Mouse (Mus musculus) intestine, postnatal 0 days (tissue): Measurements from ENCODE around the gene Nop9. TPM values are rescaled to one million over a fixed set of nuclear protein-coding genes. Genes with fewer than 3 reads are reported as not detected.
A peak's percentile ranks its signal among the peaks of the same experiment; 100 is the strongest.

Source experiments
- ATAC-seq: fragments of 200-750 bp; cut with Nextera tagmentation; 2 replicates; pipeline ENCODE4 v1.8.0; 2017; ENCODE audit warnings: mild to moderate bottlenecking, moderate TSS enrichment, moderate library complexity
- H3K27ac ChIP-seq: fragments of 300-500 bp; sonication (generic); 2 replicates; pipeline ENCODE4 v1.5.1; 2014; ENCODE audit warnings: mild to moderate bottlenecking, low read depth, low read length, moderate library complexity
- H3K27me3 ChIP-seq: fragments of 300-500 bp; sonication (generic); replicated peaks from 2 replicates; pipeline ENCODE4 v1.6.1; 2014; ENCODE audit warnings: low read length, mixed read lengths; ENCODE audit not compliant: control insufficient read depth, insufficient read depth
- H3K36me3 ChIP-seq: fragments of 300-500 bp; sonication (generic); 2 replicates; pipeline ENCODE4 v1.6.1; 2014; ENCODE audit warnings: mild to moderate bottlenecking, moderate library complexity; ENCODE audit not compliant: control insufficient read depth, insufficient read depth
- H3K4me1 ChIP-seq: fragments of 300-500 bp; sonication (generic); replicated peaks from 2 replicates; pipeline ENCODE4 v1.6.1; 2014; ENCODE audit warnings: antibody characterized with exemption, low read length, mixed read lengths; ENCODE audit not compliant: control insufficient read depth, insufficient read depth
- H3K4me2 ChIP-seq: fragments of 300-500 bp; sonication (generic); replicated peaks from 2 replicates; pipeline ENCODE4 v1.6.1; 2014; ENCODE audit warnings: low read depth, mild to moderate bottlenecking, moderate library complexity
- H3K4me3 ChIP-seq: fragments of 300-500 bp; sonication (generic); 2 replicates; pipeline ENCODE4 v1.5.1; 2014; ENCODE audit warnings: low read depth, low read length
- H3K9ac ChIP-seq: fragments of 300-500 bp; sonication (generic); 2 replicates; pipeline ENCODE4 v1.6.1; 2014; ENCODE audit warnings: mild to moderate bottlenecking, low read depth, low read length
- H3K9me3 ChIP-seq: fragments of 300-500 bp; sonication (generic); 2 replicates; pipeline ENCODE4 v1.6.1; 2016; ENCODE audit warnings: mixed run types; ENCODE audit not compliant: control insufficient read depth
- CTCF ChIP-seq: sonication (generic); IDR thresholded peaks from 2 replicates; pipeline ENCODE4 v1.5.1; 2016; ENCODE audit warnings: low read depth, mild to moderate bottlenecking, control low read depth, antibody characterized with exemption, moderate library complexity
- WGBS: fragments of 180-500 bp; shearing (Covaris S2); extraction: QIAGEN DNeasy Blood & Tissue Kit; methylation state at CpG from one replicate; pipeline ENCODE4 v1.1.7; 2014; 5-methylcytosine and 5-hydroxymethylcytosine counted together
- polyA plus RNA-seq: library from polyadenylated mRNA; unstranded; fragments of >200 nt; fragmentation: Nextera tagmentation; extraction: Ambion mirVana; gene quantifications from 2 replicates; pipeline ENCODE4 v1.2.1, GENCODE M21; 2015

The Nop9 gene
- polyA plus RNA-seq, 1 experiment from 2014 or later, result 14.4 TPM

DNA sequence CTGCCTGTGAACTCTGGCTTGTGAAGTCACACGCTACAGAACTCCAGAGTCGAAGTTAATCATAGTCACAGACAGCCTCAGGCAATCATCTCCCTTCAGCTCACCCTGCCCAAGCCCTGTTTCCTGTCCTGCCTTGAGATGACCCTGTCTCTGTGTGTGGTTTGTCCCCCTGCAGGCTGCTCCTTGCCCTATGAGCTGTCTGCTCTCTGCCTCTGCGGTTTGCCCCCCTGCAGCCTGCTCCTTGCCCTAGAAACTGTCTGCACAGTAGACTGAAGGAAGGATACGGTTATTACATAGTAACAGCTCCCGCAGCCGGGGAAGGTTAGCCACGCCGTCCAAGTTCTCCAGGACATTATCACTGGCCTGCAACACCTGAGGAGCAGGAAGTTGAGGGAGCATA, 28.6 kb upstream of the Nop9 start:
- no peak overlapping the region for H3K9ac ChIP-seq
- H3K4me3 ChIP-seq, result no peak overlapping the region
- no peaks in the 10 kb centered on the region for H3K9me3 ChIP-seq
- TF ChIP-seq CTCF, result no peak
- peaks cover 38% of the 10 kb centered on the region for H3K36me3 ChIP-seq
- H3K4me1 ChIP-seq, result no peaks in the 10 kb centered on the region; the same call in 1 of the 2 replicates
- H3K27me3 ChIP-seq, result no peaks in the 10 kb centered on the region
- 70% methylated on average over 8 of the region's 8 CpGs for WGBS
- no peak for ATAC-seq
- no peak overlapping the region for H3K27ac ChIP-seq
- H3K4me2 ChIP-seq, result no peak overlapping the region

GRCm38 (mm10) chr14:55719737-55720136, 25.8 kb upstream of the Nop9 start:
- 87% methylated on average over 6 of the region's 6 CpGs for WGBS
- H3K9ac ChIP-seq, result no peak overlapping the region

DNA sequence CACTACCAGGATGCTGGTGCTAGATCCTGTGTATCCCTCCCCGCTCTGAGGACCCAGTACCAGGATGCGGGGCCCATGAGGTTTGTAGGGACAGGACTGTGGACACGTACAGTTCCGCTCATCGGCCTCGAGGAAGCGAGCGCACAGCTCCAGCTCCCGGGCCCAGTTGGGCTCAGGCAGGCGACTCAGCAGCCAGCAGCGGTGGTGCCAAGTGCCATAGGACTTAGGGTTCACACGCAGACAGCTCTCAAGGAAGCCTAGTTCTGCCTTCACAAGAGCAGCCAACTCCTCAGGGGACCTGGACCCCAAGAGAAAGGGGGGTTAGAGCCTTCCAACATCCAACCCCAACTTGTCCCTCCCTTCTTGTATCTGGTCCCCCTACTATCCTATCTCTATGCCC, 24.8 kb upstream of the Nop9 start:
- no peaks in the 10 kb centered on the region for H3K4me1 ChIP-seq
- no peak overlapping the region for H3K4me3 ChIP-seq
- WGBS, result 90% methylated on average over 12 of the region's 12 CpGs
- no peak for ATAC-seq
- no peaks in the 10 kb centered on the region for H3K27me3 ChIP-seq
- H3K9ac ChIP-seq, result no peak overlapping the region
- peaks cover 38% of the 10 kb centered on the region for H3K36me3 ChIP-seq
- H3K4me2 ChIP-seq, result no peak overlapping the region
- no peak overlapping the region for H3K27ac ChIP-seq
- H3K9me3 ChIP-seq, result no peaks in the 10 kb centered on the region
- no peak for TF ChIP-seq CTCF

More at GRCm38 (mm10) chr14:55719737-55720136, 25.8 kb upstream of the Nop9 start:
- Histone ChIP-seq H3K36me3 (peaks cover 38% of the 10 kb centered on the region), H3K9me3 (no peaks in the 10 kb centered on the region), H3K4me1 (no peaks in the 10 kb centered on the region), H3K27ac (no peak overlapping the region), H3K27me3 (no peaks in the 10 kb centered on the region), H3K4me2 (no peak overlapping the region), H3K4me3 (no peak overlapping the region)
- ATAC-seq, result no peak
- no peak for TF ChIP-seq CTCF

DNA sequence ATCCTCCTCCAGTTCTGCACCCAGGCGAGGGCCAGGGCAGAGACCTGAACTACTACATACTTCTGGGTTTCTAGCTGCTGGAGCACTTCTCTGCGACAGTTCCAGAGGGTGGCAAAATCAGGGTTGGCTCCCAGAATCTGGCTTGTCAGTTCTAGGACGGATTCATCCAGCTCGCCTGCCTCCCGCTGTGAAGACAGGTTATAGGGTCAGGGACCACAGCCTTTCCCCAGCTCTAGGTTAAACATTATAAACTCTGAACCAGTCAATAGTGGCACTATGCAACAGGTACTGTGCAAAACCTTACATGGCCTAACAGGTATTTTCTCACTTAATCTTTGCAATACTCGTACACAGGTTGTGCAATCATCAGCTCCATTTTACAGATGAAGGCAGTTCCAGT, 24.4 kb upstream of the Nop9 start:
- H3K4me2 ChIP-seq, result peak overlapping the region; percentile 86
- H3K4me1 ChIP-seq, result no peaks in the 10 kb centered on the region
- peak overlapping the region; percentile 66; the same call in 1 of the 2 replicates for H3K9ac ChIP-seq
- H3K9me3 ChIP-seq, result no peaks in the 10 kb centered on the region
- no peak overlapping the region for H3K27ac ChIP-seq
- TF ChIP-seq CTCF, result no peak
- 71% methylated on average over 6 of the region's 6 CpGs for WGBS
- ATAC-seq, result no peak
- H3K4me3 ChIP-seq, result peak overlapping the region; percentile 78
- H3K27me3 ChIP-seq, result no peaks in the 10 kb centered on the region
- peaks cover 37% of the 10 kb centered on the region for H3K36me3 ChIP-seq

- Histone ChIP-seq H3K27me3 (no peaks in the 10 kb centered on the region), H3K27ac (peak within 1 kb of the TSS; percentile 89), H3K4me1 (no peaks in the 10 kb centered on the region), H3K9me3 (no peaks in the 10 kb centered on the region), H3K4me3 (peak within 1 kb of the TSS; percentile 78), H3K36me3 (peaks cover 32% of the 10 kb centered on the region), H3K9ac (peak within 1 kb of the TSS; percentile 66), H3K4me2 (peak within 1 kb of the TSS; percentile 86)
- ATAC-seq, result peak; percentile 96
- TF ChIP-seq CTCF, result peak; percentile 98
- WGBS, result under 1% methylated on average over 47 of the region's 50 CpGs
Observed at GRCm38 (mm10) chr14:55721700-55722437, 23.6 kb upstream of the Nop9 start, which contains the start of gene Rabggta. TSS of gene Rabggta (minus strand) at chr14:55722263.

DNA sequence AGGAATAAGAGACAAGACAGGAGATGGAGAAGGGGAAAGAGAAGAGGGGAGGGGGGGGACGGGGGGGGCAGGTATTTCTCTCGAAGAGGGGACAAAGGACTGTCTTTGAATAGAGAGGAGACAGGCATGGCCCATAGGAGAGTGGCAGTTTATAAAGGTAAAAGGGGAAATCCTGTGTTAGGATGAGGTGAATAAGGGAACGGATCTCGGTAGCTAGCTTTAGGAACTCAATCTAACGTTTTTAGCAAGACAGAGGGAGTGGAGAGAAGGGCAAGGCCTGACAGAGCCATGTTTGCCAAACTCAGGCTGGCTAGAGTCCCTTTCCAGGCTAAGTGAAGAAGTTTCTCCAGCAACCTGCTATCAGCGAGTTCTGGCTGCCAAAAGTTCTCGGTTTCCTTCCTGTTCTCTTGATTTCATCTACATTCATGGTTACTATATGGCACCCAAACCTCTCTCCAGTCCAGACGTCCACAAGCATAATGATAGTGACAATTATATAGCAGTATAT, 23.0 kb upstream of the Nop9 start:
- Histone ChIP-seq H3K9ac (no peak overlapping the region), H3K27ac (no peak overlapping the region; the same call in 1 of the 2 replicates), H3K4me3 (peak overlapping the region; percentile 78), H3K4me2 (peak overlapping the region; percentile 86), H3K27me3 (no peaks in the 10 kb centered on the region), H3K4me1 (no peaks in the 10 kb centered on the region), H3K9me3 (no peaks in the 10 kb centered on the region), H3K36me3 (peaks cover 25% of the 10 kb centered on the region)
- ATAC-seq, result no peak
- TF ChIP-seq CTCF, result no peak
- WGBS, result 48% methylated on average over 8 of the region's 8 CpGs
